Mouse (Mus musculus) frontal cortex, postnatal 25 days (tissue): Measurements from ENCODE around the gene Ppp6r1.
"Not testable (repeated sequence)": the region's sequence is repeated elsewhere in the genome, so short reads cannot be mapped to it uniquely, and the experiment has no call there.

ENCODE experiments used
- DNase-seq, 2 experiments: peaks; one replicate each; pipeline ENCODE4 v3.0.0; 2022; ENCODE audit warnings: low spot score in 2 of 2

The Ppp6r1 gene

GRCm38 (mm10) chr7:4613740-4614403 lies 44.9 kb downstream of the Ppp6r1 start:
- DNase-seq, result no peak

GRCm38 (mm10) chr7:4612956-4613355 lies 45.9 kb downstream of the Ppp6r1 start:
- no peak for DNase-seq

- no peak for DNase-seq
These were observed 46.4 kb downstream of the Ppp6r1 start for GRCm38 (mm10) chr7:4612386-4612785.

- no peak for DNase-seq
These were observed 46.9 kb downstream of the Ppp6r1 start for GRCm38 (mm10) chr7:4611921-4612341.

GRCm38 (mm10) chr7:4611511-4611910 lies 47.3 kb downstream of the Ppp6r1 start:
- DNase-seq, result no peak

- DNase-seq, result no peak
These were observed 50.8 kb downstream of the Ppp6r1 start for GRCm38 (mm10) chr7:4608002-4608401.

- DNase-seq, result no peak
These were observed 54.9 kb downstream of the Ppp6r1 start, which contains the start of gene Ptprh for GRCm38 (mm10) chr7:4603873-4604272. Ptprh (minus strand) TSS chr7:4604041.

- no peak for DNase-seq
These were observed 55.9 kb downstream of the Ppp6r1 start for GRCm38 (mm10) chr7:4602969-4603368.

- DNase-seq, result not testable (repeated sequence)
These were observed 61.8 kb downstream of the Ppp6r1 start for GRCm38 (mm10) chr7:4597046-4597445.
